Mouse (Mus musculus): ENCODE data around the gene Irs3.
"Not testable (repeated sequence)": the region's sequence is repeated elsewhere in the genome, so short reads cannot be mapped to it uniquely, and the experiment has no call there.

Gene Irs3

DNA sequence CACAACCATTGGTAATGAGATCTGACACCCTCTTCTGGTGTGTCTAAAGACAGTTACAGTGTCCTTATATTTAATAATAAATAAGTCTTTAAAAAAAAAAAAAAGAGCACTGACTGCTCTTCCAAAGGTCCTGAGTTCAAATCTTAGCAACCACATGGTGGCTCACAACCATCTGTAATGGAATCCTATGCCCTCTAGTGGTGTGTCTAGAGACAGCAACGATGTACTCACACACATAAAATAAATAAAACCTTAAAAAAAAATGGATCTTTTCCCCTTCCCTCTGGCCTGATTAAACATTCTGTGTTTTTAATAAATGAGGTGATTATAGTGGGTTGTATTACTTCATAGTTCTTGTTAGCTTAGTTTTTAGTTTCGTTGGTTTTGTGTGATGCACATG is 30.6 kb downstream of the Irs3 start:
- not testable (repeated sequence) for DNase-seq

DNA sequence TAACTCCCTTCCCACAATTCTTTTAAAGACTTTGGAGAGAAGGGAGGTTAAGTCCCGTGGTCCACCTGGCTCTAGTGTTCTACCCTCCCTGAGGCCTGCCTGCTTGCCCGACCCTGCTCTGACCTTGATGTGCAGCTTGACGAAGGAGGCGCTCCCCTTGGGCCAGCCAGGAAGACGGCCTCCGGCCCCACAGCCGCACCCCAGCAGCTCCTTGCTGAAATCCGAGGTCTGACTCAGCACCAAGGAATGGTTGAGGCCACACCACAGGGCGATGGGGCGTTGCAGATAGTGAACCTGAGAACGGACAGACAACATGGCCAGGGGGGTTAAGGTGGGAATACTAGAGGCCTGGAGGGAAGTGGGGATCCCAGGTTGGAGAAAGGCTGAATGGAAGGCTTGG is 32.0 kb downstream of the Irs3 start, which contains the start of gene Pcolce:
Pcolce (minus strand) TSS at position 235 of the 400 bp plus-strand sequence.
- peak; percentile 32 for DNase-seq

- DNase-seq = no peak
Observed at GRCm38 (mm10) chr5:137613076-137613475, 32.4 kb downstream of the Irs3 start.

DNA sequence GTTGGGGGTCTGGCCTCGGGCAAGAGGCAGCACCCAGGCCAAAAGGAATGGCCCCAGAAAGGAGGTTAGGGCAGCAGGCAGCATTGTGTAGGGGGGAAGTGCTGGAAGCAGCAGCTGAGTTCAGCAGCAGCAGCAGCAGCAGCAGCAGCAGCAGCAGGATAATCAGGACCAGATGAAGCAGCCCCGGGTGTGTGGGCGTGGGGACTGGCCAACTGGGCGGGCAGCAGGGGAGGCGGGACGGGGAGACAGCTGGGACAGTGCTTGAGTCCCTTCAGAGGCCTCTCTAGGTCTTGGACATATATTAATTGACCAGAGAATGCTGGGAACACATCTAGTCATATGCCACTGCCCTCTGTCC is 34.3 kb downstream of the Irs3 start:
- DNase-seq = peak; percentile 89

GRCm38 (mm10) chr5:137610548-137611244 is 34.8 kb downstream of the Irs3 start:
- DNase-seq = peak; percentile 92

- no peak for DNase-seq
Observed at GRCm38 (mm10) chr5:137610056-137610455, 35.5 kb downstream of the Irs3 start.

DNA sequence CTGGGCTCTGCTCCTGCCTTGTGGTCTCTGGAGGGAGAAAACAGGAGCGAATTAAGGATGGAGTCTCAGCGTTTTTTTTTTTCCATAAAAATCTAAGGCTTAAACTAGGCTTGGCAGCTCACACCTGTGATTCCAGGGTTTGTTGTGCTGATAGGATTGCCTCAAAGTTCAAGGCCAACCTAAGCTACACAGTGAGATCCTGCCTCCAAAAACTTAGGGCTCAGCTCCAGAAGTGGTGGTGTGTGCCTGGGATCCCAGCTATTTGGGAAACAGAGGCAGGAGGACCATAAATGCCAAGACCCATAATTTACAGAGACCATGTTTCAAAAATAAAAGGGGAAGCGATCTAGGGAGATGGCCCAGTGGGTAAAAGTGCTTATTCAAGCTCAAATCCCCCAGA is 36.2 kb downstream of the Irs3 start:
- DNase-seq = no peak

- peak; percentile 24 for DNase-seq
Observed at GRCm38 (mm10) chr5:137608654-137609190, 36.8 kb downstream of the Irs3 start.

DNA sequence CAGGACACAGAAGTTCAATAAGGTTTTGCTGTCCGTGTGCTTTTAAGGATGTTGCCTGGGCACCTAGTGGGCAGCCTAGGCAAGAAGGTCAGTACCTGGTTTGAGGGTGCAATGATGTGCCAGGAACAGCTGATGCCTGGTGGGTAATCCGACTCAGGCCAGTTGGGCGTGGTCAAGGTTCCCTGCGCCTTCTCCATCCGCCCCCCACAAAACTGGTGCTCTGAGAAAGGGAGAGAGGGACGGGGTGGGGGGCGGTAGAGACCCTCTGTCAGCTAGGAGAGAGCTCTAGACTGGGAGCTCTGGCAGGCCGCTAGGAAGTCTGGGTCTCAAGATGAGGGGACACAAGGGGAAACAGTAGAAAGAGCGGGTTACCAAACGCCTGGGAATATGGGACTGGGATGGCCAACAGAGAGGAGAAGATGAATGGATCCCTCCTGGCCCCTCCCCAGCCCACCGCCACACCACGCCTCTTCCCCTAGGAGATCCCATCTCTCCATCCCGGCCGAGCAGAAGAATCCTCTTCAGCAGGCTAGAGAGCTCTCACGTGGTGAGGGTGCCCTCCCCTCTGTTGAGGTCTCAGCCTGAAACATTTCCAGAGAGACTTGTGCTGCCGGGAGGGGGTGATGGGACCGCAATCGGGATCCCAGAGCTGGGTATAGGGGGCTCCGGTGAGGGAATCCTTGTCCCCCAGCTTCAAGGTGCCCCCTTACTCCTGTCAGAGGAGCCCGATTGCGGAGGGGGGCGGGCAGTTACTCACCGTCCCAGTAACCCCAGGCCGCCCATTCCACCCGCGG is 37.5 kb downstream of the Irs3 start:
- DNase-seq = no peak

GRCm38 (mm10) chr5:137601365-137601729 is 44.2 kb downstream of the Irs3 start:
- peak; percentile 56 for DNase-seq

DNA sequence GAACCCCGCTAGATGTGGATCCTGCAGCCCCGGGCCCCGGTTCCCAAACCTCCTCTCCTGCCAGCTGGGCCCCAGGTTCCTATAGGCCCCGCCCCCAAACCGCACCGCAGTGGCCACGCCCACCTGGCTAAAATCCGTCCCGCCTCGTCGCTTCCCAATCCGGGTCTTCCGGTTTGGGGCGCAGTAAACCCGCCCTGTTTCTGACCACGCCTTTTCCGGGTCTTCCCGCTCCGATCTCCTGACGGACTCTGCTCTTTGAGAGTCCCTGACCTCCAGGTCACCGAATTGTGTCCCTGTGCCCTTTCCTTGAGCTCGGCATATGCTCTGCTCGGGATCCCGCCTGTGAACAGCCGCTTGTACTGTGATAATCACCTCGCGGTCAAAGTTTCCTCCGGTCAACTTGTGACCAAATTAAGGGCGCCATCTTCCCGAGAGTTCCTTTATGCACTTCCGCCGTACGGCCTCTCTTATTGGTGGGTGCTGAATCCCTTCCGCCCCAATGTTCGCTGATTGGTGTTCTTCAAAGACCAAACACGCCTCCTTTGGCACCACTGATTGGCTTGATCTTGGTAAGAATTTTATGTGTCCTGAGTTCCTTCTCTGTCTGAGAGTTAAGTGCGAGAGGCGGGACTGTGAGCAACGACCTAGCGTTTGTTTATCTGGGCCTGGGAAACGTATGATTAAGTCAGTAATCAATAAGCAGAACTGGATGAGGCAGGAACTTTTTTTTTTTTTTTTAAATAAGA is 44.7 kb downstream of the Irs3 start, which contains the start of gene Mospd3:
Mospd3 (minus strand) TSS at position 440 of the 746 bp plus-strand sequence.
- DNase-seq = peak; percentile 98

DNA sequence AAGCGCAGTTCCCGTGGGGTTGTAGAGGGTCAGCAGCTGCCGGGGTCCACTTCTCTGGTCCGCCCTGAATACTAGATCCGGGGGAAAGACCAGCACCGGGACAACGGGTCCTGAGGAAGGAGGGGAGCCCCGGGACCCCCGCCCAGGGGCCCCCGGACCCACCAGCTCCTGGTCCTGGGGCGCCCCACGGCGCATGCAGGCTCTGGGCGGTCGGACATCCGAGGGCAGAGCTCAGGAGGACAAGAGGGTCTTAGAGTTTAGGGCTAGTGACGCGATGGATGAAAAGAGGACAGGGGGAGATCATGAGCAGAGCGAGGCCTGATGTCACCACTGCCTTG is 45.3 kb downstream of the Irs3 start:
- no peak for DNase-seq

DNA sequence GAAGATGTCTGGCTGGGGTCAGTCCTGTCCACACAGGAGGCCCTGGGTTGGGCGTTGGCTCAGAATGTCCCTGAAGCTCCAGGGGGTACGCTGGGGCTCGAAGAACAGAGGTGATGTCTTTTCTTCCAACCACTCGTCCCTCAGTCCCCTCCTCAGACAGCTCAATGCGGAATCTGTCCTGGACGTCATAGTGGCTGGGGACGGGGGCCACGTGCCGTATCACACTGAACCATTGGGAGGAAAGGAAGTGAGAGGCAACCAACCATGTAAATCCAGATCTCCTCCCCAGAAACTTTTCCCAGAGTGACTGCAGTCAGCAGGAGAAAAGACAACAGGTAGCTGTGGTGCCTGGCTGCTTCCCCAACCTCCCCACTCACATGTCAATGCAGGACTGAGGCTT is 45.9 kb downstream of the Irs3 start:
- no peak for DNase-seq

GRCm38 (mm10) chr5:137598100-137598826 is 47.3 kb downstream of the Irs3 start:
- no peak for DNase-seq

DNA sequence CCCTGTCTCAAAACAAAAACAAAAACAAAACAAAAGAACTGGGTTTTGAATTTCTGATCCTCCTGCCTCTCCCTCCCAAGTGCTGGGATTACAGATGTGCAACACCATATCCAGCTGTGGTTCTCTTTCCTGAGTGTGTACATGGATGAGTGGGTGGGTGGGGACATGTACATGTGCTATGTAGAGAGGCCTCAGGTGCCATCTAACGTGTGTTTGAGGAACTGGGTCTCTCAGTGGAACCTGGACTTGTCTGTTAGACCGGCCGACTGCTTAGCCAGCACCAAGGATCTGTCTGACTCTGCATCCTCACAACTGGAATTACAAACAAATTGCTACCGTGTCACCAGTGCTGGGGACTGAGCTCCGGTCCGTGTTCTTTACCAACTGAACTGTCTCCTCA is 47.9 kb downstream of the Irs3 start:
- DNase-seq = no peak

GRCm38 (mm10) chr5:137596601-137597261 is 48.8 kb downstream of the Irs3 start:
- DNase-seq = peak; percentile 39

GRCm38 (mm10) chr5:137595921-137596320 is 49.6 kb downstream of the Irs3 start:
- DNase-seq = no peak

All from lung, postnatal 10 days (tissue).